Mouse (Mus musculus): ENCODE data around the gene Pdilt. TPM values are rescaled to one million over a fixed set of nuclear protein-coding genes. Genes with fewer than 3 reads are reported as not detected.
A peak's percentile ranks its signal among the peaks of the same experiment; 100 is the strongest.
"Not testable (repeated sequence)": the region's sequence is repeated elsewhere in the genome, so short reads cannot be mapped to it uniquely, and the experiment has no call there.

The Pdilt gene
- total RNA-seq (2021), result not detected
- long read RNA-seq, experiment 1, result 0 reads
- long read RNA-seq, experiment 2, result 0 reads

DNA sequence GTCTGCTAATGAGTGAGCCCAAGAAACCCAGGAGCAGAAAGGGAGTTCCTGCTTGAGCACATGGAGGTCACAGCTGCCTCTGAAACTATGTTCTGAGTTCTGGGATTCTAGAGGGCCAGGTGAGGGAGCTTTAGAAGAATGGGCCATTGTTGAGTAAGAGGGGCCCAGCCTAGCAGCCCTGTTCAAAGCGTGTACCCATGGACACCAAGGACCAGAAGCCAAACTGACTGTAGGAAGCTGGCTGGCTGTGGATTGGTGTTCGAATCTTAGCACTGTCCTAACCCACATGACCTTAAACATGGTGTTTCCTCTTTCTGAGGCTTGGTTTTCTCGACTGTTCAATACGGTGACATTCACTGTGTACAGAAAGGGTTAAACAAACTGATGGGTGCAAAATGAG, at the start of gene Pdilt:
Pdilt (minus strand) TSS at position 101 of the 400 bp plus-strand sequence.
- no peak for DNase-seq (ENCODE audit: low spot score in 2 of 2)

DNA sequence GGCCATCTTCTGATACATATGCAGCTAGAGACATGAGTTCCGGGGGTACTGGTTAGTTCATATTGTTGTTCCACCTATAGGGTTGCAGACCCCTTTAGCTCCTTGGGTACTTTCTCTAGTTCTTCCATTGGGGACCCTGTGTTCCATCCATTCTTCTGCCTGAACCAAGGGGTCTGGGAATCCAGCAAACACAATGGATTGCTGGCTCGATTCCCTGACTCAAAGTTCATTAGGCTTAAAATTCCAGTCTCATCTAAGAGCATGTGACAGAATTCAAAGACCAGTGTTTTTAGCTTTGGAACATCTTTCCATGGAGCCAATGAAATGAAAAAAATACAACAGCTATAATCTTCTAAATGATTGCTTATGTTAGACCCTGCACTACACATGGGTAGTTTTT, 39.2 kb upstream of the Pdilt start:
- DNase-seq (ENCODE audit: low spot score in 2 of 2), result not testable (repeated sequence)

DNA sequence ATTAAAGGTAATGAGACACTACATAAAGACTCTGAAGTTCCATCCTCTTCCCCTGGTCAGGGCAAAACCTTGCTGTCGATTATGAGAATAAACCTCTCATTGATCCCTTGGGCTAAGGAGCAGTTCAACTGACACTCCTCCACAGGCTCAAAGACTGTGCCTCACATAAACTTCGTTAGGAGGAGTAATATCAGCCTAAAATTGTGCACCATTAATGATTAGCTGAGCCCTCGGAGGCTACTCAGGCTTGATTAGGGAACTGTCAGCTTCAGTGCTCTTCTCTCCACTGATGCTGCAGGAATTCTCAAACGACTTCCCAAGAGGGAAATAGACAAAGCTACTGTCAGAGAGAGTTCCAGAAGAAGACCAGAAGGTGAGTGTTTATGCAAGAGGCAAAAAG, 38.2 kb upstream of the Pdilt start:
- DNase-seq (ENCODE audit: low spot score in 2 of 2), result no peak

DNA sequence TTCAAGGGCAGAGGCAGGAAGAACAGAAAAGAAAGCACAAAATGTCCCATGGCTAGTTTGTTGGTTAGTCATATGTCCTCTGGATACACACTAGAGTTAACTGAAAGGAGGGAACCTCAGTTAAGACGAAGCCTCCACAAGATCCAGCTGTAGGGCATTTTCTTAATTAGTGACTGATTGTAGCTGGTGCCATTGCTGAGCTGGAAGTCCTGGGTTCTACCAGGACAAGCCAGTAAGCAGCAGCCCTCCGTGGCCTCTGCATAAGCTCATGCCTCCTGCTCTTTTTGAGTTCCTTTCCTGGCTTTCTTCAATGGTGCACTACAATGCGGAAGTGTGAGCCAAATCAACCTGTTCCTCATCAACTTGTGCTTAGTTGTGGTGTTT, 37.2 kb upstream of the Pdilt start:
- DNase-seq (ENCODE audit: low spot score in 2 of 2), result no peak

DNA sequence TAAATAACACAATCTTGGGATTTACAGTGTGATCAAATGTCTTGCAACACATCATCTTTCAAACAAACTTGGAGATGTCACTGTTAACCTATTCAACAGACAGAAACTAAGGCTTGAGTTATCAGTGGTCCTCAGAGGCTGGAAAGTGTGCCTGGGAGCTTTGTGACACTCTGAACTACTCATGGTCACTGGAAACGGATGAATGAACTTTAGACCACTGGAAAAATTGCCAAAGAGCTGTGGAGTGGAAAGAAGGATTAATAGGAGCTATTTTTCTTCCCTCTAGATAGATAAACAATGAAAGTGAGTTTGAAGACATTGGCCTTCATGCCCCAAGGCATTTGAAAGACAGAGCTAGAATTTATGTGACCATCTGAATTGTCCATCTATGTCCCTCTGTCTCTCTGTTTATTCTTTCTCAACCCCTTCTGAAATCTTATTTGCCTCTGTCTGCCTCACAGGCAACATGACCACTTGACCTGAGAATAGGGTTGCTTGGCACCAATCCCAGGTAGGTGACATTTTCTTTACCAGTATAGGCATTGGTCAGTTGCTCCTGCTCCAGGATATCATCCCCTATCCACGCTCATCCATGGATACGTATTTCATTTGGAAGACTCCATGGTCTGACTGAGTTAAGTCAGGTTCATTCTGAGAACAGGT, 36.6 kb upstream of the Pdilt start:
- no peak for DNase-seq (ENCODE audit: low spot score in 2 of 2)

DNA sequence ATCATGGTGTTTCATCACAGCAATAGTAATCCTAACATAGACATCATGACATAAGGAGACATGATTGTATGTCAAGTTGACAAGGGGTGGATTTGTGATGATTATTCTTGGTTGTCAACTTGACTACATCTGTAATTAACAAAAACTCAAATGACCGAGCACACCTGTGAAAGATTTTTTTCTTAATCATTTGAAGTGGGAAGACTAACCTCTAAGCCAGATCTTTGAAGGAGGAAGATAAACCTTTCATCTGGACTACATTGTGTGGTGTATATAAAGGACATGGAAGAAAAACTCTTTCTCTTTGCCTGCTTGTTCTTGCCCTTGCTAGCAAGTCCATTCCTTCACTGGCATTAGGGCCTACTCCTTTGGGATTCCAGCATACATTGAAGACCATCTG, 30.8 kb upstream of the Pdilt start, which contains the start of gene Acsm2:
Acsm2 (plus strand) TSS at position 301 of the 400 bp plus-strand sequence.
- DNase-seq (ENCODE audit: low spot score in 2 of 2), result no peak

DNA sequence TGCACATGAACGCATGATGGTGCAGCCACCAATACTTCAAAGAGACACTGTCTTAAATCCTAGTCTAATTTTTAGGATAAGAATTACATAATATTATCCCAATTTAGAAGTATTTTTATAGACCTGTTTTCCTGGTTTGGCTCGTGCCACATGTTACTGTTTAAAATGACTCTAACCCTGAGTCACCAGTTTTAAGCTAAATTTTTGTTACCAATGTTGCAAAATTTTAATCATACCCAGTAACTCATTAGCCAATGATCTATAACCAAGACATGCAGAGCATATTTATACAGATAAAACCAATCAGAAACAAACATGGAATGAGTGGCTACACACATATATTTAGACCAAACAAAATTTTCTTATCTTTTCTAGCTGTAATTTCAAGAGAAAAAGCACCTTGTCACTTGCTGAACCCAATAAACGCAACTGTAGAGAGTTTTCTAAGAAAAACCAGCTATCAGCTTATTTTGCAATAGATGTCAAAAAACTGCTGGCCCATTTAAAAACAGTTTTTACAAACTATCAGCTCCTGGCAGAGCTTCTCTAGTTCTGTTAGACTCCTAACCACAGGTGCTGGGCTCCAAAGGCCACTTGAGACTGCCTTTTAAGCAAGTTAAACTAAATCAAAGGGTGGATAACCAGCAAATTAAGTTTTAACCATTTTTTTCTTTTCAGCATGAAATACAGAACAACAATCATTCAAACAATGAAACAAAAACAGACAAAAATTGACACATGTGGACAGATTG, 27.4 kb upstream of the Pdilt start:
- no peak for DNase-seq (ENCODE audit: low spot score in 2 of 2)

DNA sequence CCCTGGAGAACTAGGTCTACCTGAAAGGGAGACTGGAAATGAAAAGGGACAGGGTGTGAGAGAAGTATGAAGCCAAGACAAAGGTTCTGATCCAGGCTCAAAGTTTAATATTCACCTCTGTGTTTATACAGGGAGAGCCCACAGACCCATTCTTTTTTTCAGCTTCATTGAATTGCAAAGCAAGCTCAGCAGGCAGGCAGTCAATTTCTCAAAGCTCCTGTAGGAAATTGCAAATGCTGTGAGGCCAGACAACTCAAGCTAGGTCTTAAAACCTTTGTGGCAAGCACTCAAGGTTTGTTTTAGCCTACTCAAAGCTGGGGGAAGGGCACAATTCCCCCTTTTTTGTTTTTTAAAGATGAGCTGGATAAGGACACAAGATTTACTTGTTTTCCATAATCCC, 22.3 kb upstream of the Pdilt start:
- no peak for DNase-seq (ENCODE audit: low spot score in 2 of 2)

DNA sequence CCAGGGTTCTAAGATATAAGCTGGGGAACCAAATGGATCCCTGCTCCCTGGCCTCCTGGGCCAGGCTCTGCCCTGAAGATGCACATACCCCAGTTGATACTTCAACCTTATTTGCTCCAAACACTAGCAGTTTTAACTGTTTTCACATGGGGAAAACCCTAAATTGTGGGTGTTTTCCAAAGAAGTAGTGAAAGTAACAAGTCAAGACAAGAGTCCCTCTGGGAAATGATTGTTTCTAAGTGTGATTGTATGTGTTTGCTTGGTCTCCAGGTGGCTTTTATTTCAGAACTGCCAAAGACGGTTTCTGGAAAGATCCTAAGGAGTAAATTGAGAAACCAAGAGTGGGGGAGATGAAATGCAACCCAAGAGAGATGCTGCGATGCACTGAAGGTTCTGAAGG, 19.2 kb upstream of the Pdilt start:
- no peak for DNase-seq (ENCODE audit: low spot score in 2 of 2)

DNA sequence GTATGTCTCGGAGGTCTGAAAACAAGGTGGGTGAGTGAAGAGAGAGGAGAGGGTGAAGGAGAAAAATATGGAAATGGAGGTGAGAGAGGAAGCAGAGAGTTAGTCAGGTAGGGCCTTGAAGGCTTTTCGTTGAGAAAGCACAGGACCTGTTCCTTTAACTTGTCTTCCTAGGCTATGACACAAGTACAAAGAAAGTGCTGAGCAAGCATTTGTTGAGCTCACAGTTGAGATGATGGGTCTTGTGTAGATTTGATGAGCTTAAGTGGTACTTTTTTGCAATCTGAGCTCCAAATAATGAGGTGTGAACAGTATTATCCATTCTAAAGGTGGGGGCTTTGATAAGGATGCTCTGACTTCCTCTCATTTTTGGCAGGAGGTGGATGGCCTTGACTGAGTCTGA, 11.1 kb upstream of the Pdilt start:
- no peak for DNase-seq (ENCODE audit: low spot score in 2 of 2)

DNA sequence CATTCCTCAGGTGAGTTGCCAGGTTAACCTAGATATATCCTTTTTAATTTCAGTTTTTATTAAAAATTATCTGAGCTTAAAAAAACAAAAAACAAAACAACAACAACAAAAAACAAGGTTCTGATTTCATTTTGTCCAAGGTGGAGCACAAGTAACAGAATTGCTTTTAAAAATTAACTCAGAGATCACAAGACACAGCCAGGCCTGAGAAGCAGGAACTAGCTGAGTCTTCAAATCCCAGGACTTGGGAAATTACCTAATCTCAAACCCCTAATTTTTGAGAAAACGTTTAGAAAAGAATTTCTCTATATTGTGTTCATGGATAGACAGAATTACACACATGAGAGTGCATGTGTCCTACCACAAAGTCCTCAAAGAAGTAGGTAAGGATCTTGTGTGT, 9.6 kb upstream of the Pdilt start:
- no peak for DNase-seq (ENCODE audit: low spot score in 2 of 2)

DNA sequence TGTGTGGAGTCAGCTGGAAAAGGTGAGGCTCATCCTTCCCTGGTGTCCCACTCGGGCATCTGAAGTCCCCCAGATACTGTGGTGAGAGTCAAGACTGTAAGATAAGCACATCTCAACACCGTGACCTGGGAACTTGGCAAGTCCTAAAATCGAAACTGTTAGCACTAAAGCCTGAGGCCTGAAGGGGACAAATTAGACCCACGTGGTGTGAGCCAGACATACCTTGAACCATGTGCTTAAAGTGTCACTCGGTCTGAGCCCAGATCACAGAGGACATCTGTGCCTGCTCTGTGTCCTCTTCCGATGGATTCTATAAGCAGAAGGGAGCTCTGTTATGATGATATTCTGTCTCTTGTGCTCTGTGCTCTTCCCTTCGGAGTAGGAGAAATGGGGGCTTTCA, 5.3 kb upstream of the Pdilt start:
- DNase-seq (ENCODE audit: low spot score in 2 of 2), result no peak

DNA sequence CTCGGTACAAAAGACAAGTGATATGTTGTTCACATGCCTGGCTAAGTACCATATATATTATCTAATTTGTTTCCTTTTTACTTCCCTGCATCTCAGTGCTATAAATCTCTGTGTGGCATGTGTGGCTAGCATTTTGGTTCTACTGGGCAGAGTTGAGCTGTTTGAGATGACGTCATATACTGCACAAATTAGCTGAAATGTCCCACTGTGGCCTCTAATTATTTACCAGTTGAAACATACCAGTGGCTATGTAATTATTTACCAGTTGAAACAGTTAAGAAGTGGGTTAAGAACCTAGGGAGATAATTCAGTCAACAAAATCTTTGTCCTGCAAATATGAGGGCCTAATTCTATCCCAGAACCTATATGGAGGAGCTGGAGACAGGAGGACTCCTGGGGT, 4.3 kb upstream of the Pdilt start:
- no peak for DNase-seq (ENCODE audit: low spot score in 2 of 2)

DNA sequence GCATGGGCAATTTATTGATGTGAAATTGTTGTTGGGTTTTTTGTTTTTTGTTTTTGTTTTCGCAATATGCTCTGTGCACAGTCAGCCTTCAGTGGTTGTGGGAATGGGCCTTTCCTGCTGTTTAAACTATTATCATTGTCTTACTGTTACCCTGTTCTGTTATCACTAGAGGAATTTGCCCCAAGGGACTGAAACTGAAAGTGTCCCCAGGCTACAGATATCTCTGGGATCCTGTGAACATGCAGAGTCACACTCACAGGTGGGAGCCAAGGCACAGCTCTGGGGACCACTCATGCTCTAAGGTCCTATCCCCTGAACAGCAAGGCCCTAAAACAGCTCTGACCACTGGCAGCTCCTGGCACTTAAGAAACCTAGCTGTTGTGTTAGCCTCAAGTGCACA, 3.8 kb upstream of the Pdilt start:
- DNase-seq (ENCODE audit: low spot score in 2 of 2), result no peak

DNA sequence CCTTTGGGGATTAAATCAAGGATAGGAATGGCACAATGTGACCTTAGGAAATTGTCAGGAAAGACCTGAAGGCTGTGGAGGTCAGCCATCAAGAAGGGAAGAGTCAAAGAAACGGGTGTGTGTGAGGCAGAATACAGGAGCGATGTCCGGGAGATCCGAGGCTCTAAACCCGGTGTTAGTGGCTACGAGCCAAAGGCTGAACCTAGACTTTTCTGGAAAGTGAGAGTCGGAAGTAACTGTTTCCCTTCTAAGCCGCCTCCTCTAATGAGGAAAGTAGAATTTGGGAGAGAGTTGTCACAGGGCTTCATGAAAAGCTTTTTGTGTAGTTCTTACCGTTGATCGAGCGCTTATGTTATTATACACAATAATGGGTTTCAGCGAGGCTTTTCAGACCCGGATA, 3.2 kb upstream of the Pdilt start:
- no peak for DNase-seq (ENCODE audit: low spot score in 2 of 2)

DNA sequence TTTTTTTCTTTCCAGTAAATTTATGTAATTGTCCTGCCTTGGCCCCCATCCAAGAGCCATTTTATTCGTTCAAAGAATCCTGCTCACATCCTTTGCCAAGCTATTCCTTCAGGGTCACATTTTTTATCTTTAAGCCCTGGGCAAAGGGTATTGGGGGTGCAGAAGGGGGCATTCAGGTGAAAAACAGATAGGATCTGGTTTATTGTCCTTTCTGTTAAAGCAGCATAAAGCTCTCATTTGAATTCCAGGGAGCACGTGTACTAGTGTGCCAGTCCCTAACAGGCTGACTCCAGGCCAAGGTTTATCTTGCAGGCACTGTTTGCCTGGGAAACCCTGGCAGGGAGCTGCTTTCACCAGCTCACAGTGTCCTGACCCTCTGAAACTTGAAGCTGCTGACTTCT, 2.6 kb upstream of the Pdilt start:
- DNase-seq (ENCODE audit: low spot score in 2 of 2), result peak; percentile 12 to 32

DNA sequence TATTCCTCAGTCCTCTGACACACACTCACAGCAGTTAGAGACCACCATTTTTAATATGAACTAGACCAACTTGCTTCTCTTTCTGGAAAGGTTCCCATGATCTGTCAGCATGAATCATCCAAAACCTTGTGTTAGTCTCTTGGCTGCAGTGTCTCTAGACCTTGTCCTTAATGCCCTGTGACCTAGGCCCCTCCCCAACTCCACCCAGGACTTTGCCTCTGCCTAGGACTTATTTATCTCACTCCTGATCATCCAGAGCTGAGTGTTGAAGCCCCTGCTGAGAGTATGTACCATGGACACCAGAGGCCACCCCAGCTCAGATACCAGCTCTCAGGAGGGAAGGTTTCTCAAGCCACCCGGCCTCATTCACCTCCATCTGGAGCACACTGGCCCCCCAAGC, 904 bp downstream of the Pdilt start:
- no peak for DNase-seq (ENCODE audit: low spot score in 2 of 2)

DNA sequence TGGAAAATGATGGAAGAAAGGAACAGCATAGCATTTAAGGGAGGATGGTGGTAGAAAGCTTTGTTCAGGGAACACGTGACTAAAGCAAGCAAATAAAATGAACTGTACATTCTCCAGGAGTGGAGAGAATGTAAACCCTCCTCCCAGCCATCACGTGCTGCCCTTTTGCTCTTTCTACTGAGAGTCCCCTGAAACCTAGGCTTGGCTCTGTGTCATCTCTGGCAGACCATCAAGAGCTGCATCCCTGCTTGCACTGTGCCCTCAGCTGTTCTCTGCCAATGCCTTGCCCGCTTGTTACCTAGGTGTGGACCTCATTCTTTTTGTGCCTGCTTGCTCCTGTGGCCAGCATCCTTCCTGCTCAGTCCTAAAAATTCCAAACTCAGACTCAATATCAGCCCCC, 1.5 kb downstream of the Pdilt start:
- no peak for DNase-seq (ENCODE audit: low spot score in 2 of 2)

DNA sequence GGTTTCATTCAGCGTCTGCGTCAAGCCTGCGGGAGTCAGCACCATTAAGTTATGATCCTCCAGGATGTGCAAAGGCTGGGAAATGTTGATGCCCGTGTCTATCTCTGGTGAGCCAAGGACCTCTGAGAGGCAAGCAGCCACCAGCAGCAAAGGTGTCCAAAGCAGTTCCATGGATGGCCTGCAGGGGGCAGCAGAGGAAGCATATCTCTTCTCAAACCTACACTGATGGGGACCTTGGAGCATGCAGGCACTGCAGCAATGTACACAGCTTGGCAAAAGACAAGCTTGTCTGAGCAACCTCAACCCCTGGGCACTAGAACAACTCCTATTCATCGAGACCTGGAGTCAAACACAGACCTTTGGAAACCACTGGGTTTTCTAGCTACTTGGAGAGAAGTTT, 3.6 kb downstream of the Pdilt start:
- DNase-seq (ENCODE audit: low spot score in 2 of 2), result peak; percentile 72 to 79

DNA sequence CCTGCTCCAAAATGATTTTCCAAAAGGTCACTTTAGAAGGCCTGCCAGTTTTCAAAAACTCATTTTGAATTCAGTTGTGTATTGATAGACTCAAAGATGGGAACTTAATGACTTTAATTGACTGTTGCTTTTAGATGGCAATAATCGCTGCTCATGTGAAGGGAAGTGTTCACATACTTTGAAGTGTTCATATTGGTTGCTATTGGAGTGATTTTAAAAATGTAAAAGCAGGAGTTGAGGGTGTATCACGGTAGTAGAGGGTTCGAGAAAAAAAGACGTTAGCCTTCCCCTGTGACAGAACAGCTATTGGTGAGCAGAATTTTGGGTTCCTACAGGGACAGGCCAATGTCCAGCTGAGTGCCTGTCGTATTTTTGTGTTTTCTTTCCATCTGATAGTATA, 4.1 kb downstream of the Pdilt start, which contains the start of gene Acsm5:
Acsm5 (plus strand) TSS at position 301 of the 400 bp plus-strand sequence.
- no peak for DNase-seq (ENCODE audit: low spot score in 2 of 2)

DNA sequence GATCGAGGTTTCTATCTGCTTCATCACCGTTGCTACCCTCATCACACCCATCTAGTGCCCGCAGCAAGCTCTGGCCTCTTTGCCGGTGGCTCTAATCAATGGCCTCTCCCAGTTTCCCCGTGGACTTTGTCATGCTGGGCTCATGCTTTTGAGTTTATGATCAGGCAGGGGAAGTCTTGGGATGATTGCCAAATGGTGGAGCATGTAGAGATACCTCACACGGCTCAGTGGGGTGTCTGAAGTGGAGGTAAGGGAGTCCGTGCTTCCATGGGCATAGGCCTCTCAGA, 7.1 kb downstream of the Pdilt start:
- DNase-seq (ENCODE audit: low spot score in 2 of 2), result no peak

DNA sequence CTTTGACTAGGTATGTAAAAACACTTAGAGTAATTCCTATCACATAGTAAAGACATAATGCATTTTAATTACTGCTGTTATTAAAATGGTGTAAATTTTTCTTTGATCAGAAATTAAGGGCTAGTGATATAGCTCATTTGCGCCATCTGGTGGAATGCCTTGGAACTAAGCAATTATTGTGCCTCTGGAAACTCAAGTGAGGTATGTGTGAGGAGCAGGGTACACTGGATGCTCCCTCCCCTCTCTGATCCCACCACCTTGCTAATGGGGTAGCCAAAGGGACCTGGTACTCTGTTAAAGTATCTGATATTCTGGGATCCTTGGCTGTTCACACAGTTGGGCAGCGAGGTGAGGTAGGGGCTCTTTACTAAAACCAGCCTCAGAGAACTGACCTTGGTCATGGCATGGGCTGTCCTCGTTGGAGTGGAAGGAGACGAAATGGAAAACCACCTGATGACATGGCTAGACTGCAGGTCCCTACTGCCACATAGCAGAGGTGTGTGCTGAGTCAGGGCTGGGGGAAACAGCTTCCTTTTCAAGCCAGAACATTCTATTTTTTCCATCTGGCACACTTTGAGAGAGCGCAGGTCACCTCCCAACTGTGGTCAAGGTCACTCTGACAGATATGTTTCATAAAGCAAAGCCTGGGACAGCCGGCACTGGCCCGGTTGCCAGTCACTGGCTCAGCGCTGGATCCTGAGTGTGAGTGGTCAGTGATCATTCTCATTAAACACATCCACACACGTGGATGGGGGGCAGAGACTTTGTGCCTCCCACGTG, 7.6 kb downstream of the Pdilt start:
- peak; percentile 47 to 55 for DNase-seq (ENCODE audit: low spot score in 2 of 2)

All from layer of hippocampus, postnatal 14 days (tissue).